Comparison of ENCODE assay signal across 8 mouse cellular contexts in genomic region chr3:37586731-37587578, GRCm38 (mm10). TPM values are rescaled to one million over a fixed set of nuclear protein-coding genes. Genes with fewer than 3 reads are reported as not detected.
DNase-seq lines count a peak whose midpoint lies in the region; ATAC-seq and TF ChIP-seq lines count a peak whose summit lies in the region.

No protein-coding gene starts in this region.

- no peak for TF ChIP-seq POLR2A in brain, embryonic 14.5 days (IDR thresholded peaks at IDR 0.05; ENCODE audit: borderline replicate concordance, extremely low read depth, insufficient read depth, insufficient read length, poor library complexity, severe bottlenecking)
- no peak for TF ChIP-seq POLR2A in kidney, adult 2 months (IDR thresholded peaks at IDR 0.05; ENCODE audit: low read depth, low read length)

- H3K27ac ChIP-seq in forebrain, embryonic 14.5 days (ENCODE audit: low read depth, low read length) = peak overlapping the region; percentile 67; the same call in 1 of the 2 replicates
- peak overlapping the region; percentile 95 for H3K27ac ChIP-seq in kidney, adult 2 months (ENCODE audit: insufficient read depth, low read depth, low read length)
- peak overlapping the region; percentile 82 for H3K27ac ChIP-seq in midbrain, embryonic 14.5 days (replicated peaks; ENCODE audit: low read depth, low read length)

- peak; percentile 77 for DNase-seq in brain, embryonic 14.5 days (ENCODE audit: low read depth)
- DNase-seq in forebrain, embryonic 14.5 days (ENCODE audit: low spot score) = peak; percentile 28
- DNase-seq in kidney, adult 2 months = peak; percentile 38
- DNase-seq in midbrain, embryonic 14.5 days = peak; percentile 61
- DNase-seq in ovary, postnatal 36 days (ENCODE audit: low spot score) = no peak
- DNase-seq in thymus, postnatal 14 days = no peak
- DNase-seq in layer of hippocampus, adult 11-12 months (ENCODE audit: low spot score) = no peak
- no peak for DNase-seq in MN1 (ENCODE audit: low spot score)

- peaks cover 15% of the 10 kb centered on the region for H3K4me1 ChIP-seq in forebrain, embryonic 14.5 days (ENCODE audit: control insufficient read depth, insufficient read depth, low read length)
- H3K4me1 ChIP-seq in kidney, adult 2 months (ENCODE audit: control insufficient read depth, insufficient read depth, low read length) = 0 out of 2 replicates have a peak, but pooled peaks cover 2% of the 10 kb centered on the region
- peaks cover 19% of the 10 kb centered on the region for H3K4me1 ChIP-seq in midbrain, embryonic 14.5 days (ENCODE audit: control insufficient read depth, insufficient read depth, low read length)

- H3K27me3 ChIP-seq in forebrain, embryonic 14.5 days (replicated peaks; ENCODE audit: control insufficient read depth, insufficient read depth, low read length) = no peaks in the 10 kb centered on the region
- no peaks in the 10 kb centered on the region; the same call in 1 of the 2 replicates for H3K27me3 ChIP-seq in kidney, adult 2 months (replicated peaks; ENCODE audit: control insufficient read depth, insufficient read depth, low read length)
- H3K27me3 ChIP-seq in midbrain, embryonic 14.5 days (ENCODE audit: control insufficient read depth, insufficient read depth, low read length) = 0 out of 2 replicates have a peak, but pooled peaks cover 3% of the 10 kb centered on the region

- H3K4me2 ChIP-seq in forebrain, embryonic 14.5 days (ENCODE audit: low read length) = peak overlapping the region; percentile 47
- peak overlapping the region; percentile 58 for H3K4me2 ChIP-seq in midbrain, embryonic 14.5 days (ENCODE audit: low read length)

- H3K9me3 ChIP-seq in forebrain, embryonic 14.5 days (replicated peaks; ENCODE audit: control insufficient read depth, low read length) = no peaks in the 10 kb centered on the region
- H3K9me3 ChIP-seq in midbrain, embryonic 14.5 days (ENCODE audit: control insufficient read depth, low read length) = no peaks in the 10 kb centered on the region

- H3K4me3 ChIP-seq in forebrain, embryonic 14.5 days (ENCODE audit: low read depth, low read length) = peak overlapping the region; percentile 13
- 0 out of 2 replicates have a peak overlapping the region, but pooled peaks have one; percentile 30 for H3K4me3 ChIP-seq in kidney, adult 2 months (ENCODE audit: insufficient read depth, low read depth, low read length)
- peak overlapping the region; percentile 12 for H3K4me3 ChIP-seq in midbrain, embryonic 14.5 days (replicated peaks; ENCODE audit: low read depth, low read length)

- ATAC-seq in forebrain, embryonic 14.5 days = peak; percentile 59
- peak; percentile 44; the same call in 1 of the 2 replicates for ATAC-seq in midbrain, embryonic 14.5 days (ENCODE audit: low FRiP score, low TSS enrichment)

- TF ChIP-seq CTCF in brain, embryonic 14.5 days (IDR thresholded peaks at IDR 0.05; ENCODE audit: borderline replicate concordance, extremely low read depth, insufficient read depth, insufficient read length) = no peak
- TF ChIP-seq CTCF in kidney, adult 2 months (conservative IDR thresholded peaks at IDR 0.05; ENCODE audit: insufficient read depth, insufficient read length, low read depth, low read length) = no peak

- whole genome bisulfite sequencing in forebrain, embryonic 14.5 days = 11% methylated on average over 16 of the region's 16 CpGs
- 37% methylated on average over 16 of the region's 16 CpGs for WGBS in kidney, adult 2 months
- 14% methylated on average over 16 of the region's 16 CpGs for WGBS in midbrain, embryonic 14.5 days

- H3K36me3 ChIP-seq in forebrain, embryonic 14.5 days (ENCODE audit: control insufficient read depth, insufficient read depth, low read length) = no peaks in the 10 kb centered on the region
- H3K36me3 ChIP-seq in kidney, adult 2 months (ENCODE audit: control insufficient read depth, insufficient read depth, low read length) = no peaks in the 10 kb centered on the region
- no peaks in the 10 kb centered on the region for H3K36me3 ChIP-seq in midbrain, embryonic 14.5 days (ENCODE audit: control insufficient read depth, insufficient read depth, low read length)

- peak overlapping the region; percentile 43 for H3K9ac ChIP-seq in forebrain, embryonic 14.5 days (ENCODE audit: low read length)
- H3K9ac ChIP-seq in midbrain, embryonic 14.5 days (replicated peaks; ENCODE audit: low read length) = peak overlapping the region; percentile 51

RNA-seq across cellular contexts. Expression of gene Spry1, which starts 52.8 kb away (rescaled TPM):
- 17.8 and 20.2 TPM in 2 replicates for polyA plus RNA-seq in brain, embryonic 14.5 days (2012; rRNA removed)
- polyA plus RNA-seq in forebrain, embryonic 14.5 days (2014; fragmentation: Nextera tagmentation; extraction: Ambion mirVana) = 6.0 and 7.3 TPM in 2 replicates
- polyA plus RNA-seq in kidney, adult 2 months (2012; rRNA removed) = 47.3 and 50.2 TPM in 2 replicates
- 7.1 and 7.2 TPM in 2 replicates for polyA plus RNA-seq in midbrain, embryonic 14.5 days (2014; fragmentation: Nextera tagmentation; extraction: Ambion mirVana)

Comparison
In these comparisons a context has a peak if more than half of its experiments do, and no peak if none do; other contexts are left out.
1. DNase-seq: peak in brain, embryonic 14.5 days (single experiment), forebrain, embryonic 14.5 days (single experiment), kidney, adult 2 months (single experiment) and midbrain, embryonic 14.5 days (single experiment); none in ovary, postnatal 36 days (single experiment), thymus, postnatal 14 days (single experiment), layer of hippocampus, adult 11-12 months (single experiment) and MN1 (single experiment).
2. Peak in every context shown above with its lines, with median percentiles within 50 percentile points of each other: H3K27ac ChIP-seq and H3K4me3 ChIP-seq.